Mouse (Mus musculus) C2C12 (cell line): ENCODE data around the gene 1700025B11Rik. TPM values are rescaled to one million over a fixed set of nuclear protein-coding genes. Genes with fewer than 3 reads are reported as not detected.
"Not testable (repeated sequence)": the region's sequence is repeated elsewhere in the genome, so short reads cannot be mapped to it uniquely, and the experiment has no call there.

ENCODE experiments used
- H3K27me3 ChIP-seq: one replicate; pipeline ENCODE4 v1.6.1; 2011; ENCODE audit not compliant: control insufficient read depth, insufficient read depth, insufficient read length
- H3K36me3 ChIP-seq: one replicate; pipeline ENCODE4 v1.6.1; 2011; ENCODE audit not compliant: control insufficient read depth, insufficient read depth
- H3K4me3 ChIP-seq: one replicate; pipeline ENCODE4 v1.5.1; 2011; ENCODE audit warnings: mild to moderate bottlenecking, control low read depth; ENCODE audit not compliant: poor library complexity, insufficient read depth, severe bottlenecking
- H3K79me2 ChIP-seq: one replicate; pipeline ENCODE4 v1.6.1; 2011; ENCODE audit not compliant: control insufficient read depth, insufficient read depth
- H3K79me3 ChIP-seq: one replicate; pipeline ENCODE4 v1.6.1; 2011; ENCODE audit warnings: low read depth, control low read depth
- H3ac ChIP-seq: one replicate; pipeline ENCODE3; 2011; ENCODE audit warnings: low read depth; ENCODE audit not compliant: control insufficient read depth, insufficient read length
- CEBPB ChIP-seq: IDR thresholded peaks from one replicate; pipeline ENCODE4 v1.6.1; 2011; ENCODE audit warnings: low read depth, mild to moderate bottlenecking, control low read depth, moderate library complexity
- CTCF ChIP-seq: IDR thresholded peaks from one replicate; pipeline ENCODE4 v1.5.1; 2011; ENCODE audit not compliant: control insufficient read depth, insufficient read depth, insufficient read length
- FOSL1 ChIP-seq: IDR thresholded peaks from one replicate; pipeline ENCODE4 v1.8.0; 2011; ENCODE audit warnings: mild to moderate bottlenecking, low read length; ENCODE audit not compliant: poor library complexity, insufficient read depth, severe bottlenecking
- MAX ChIP-seq: IDR thresholded peaks from one replicate; pipeline ENCODE4 v1.6.1; 2011; ENCODE audit warnings: mild to moderate bottlenecking, control low read depth
- MYOD1 ChIP-seq: IDR thresholded peaks from one replicate; pipeline ENCODE4 v1.6.1; 2011; ENCODE audit warnings: low read depth; ENCODE audit not compliant: control insufficient read depth, insufficient read length
- MYOG ChIP-seq: IDR thresholded peaks from one replicate; pipeline ENCODE4 v1.6.1; 2011; ENCODE audit not compliant: control insufficient read depth, insufficient read length; ENCODE audit errors: extremely low read depth
- USF1 ChIP-seq: IDR thresholded peaks from one replicate; pipeline ENCODE4 v1.6.1; 2011; ENCODE audit warnings: low read depth, mild to moderate bottlenecking, control low read depth, moderate library complexity
- polyA plus RNA-seq: library from polyadenylated mRNA; unstranded; fragments of >200 nt; fragmentation: generic; extraction: Trizol; gene quantifications from one replicate; pipeline ENCODE4 v1.2.1, GENCODE M21; 2012; ENCODE audit warnings: missing spikeins

The 1700025B11Rik gene
- polyA plus RNA-seq, 1 experiment = not detected

DNA sequence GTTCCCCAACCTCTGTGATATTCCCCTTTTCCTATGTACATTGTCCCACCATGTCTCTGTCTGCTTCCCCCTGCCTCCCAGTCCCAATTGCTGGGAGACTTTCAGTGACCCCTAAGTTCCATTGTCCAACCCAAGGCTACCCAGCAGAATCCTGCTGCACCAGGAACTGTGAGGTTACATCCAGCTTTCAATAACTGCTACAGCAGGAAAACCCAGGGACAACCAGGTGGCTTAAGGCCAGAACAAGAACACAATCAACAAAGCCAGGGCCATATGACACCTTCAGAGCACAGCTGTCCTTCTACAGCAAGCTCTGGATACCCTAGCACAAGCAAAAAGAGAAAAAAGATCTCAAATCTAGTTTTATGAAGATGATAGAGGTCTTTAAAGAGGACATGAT, 27.3 kb upstream of the 1700025B11Rik start:
- TF ChIP-seq MYOG (no peak), CEBPB (no peak), FOSL1 (no peak), CTCF (no peak), MAX (no peak), USF1 (no peak), MYOD1 (no peak)
- Histone ChIP-seq H3K36me3 (peaks cover 6% of the 10 kb centered on the region), H3K79me2 (no peaks in the 10 kb centered on the region), H3K4me3 (no peak overlapping the region), H3K79me3 (no peaks in the 10 kb centered on the region), H3ac (no peak overlapping the region), H3K27me3 (no peaks in the 10 kb centered on the region)

DNA sequence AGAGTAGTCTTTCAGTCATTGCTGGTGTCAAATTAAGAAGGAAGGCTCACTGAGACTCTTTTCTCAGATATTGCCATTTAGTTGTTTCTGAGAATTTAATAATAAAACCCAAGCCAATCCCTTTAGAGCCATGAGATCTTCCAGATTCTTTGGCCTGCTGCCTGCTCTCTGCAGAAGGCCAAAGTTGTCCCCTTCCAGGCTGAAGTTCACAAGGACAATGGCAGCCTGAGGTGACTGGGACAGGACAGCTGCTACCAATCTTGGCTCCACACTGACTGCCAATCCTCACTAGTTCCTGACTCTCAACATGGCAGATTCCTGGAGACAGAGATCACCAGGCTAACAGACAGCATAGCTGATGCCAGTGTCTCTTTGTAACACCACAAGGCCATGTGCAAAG, 25.3 kb upstream of the 1700025B11Rik start:
- Histone ChIP-seq H3K27me3 (no peaks in the 10 kb centered on the region), H3K4me3 (no peak overlapping the region), H3K79me3 (no peaks in the 10 kb centered on the region), H3K79me2 (no peaks in the 10 kb centered on the region), H3ac (no peak overlapping the region), H3K36me3 (peaks cover 6% of the 10 kb centered on the region)
- no peak for TF ChIP-seq FOSL1
- no peak for TF ChIP-seq MYOG
- TF ChIP-seq MYOD1 = no peak
- TF ChIP-seq CEBPB = no peak

DNA sequence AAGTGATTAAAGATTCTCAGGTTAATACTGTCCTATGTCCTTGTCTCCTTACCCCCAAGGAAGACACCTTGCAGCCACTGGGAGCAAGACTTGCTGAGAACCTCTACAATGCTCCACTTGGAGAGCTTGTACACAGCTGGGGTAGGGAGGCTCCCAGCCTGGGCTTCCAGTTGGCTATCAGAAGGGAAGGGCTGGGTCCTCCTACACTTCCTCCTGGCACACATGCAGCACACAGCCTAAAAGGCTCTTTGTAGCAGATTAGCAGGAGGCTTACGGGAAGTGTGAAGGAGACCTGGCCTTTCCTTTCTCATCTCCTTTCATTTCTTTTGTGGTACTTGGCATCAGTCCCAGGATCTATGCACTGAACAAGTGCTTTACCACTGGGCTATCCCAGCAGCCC, 20.0 kb upstream of the 1700025B11Rik start:
- Histone ChIP-seq H3K36me3 (peaks cover 6% of the 10 kb centered on the region), H3ac (no peak overlapping the region), H3K27me3 (peaks cover 3% of the 10 kb centered on the region), H3K79me3 (no peaks in the 10 kb centered on the region), H3K4me3 (no peak overlapping the region), H3K79me2 (no peaks in the 10 kb centered on the region)
- no peak for TF ChIP-seq CTCF

DNA sequence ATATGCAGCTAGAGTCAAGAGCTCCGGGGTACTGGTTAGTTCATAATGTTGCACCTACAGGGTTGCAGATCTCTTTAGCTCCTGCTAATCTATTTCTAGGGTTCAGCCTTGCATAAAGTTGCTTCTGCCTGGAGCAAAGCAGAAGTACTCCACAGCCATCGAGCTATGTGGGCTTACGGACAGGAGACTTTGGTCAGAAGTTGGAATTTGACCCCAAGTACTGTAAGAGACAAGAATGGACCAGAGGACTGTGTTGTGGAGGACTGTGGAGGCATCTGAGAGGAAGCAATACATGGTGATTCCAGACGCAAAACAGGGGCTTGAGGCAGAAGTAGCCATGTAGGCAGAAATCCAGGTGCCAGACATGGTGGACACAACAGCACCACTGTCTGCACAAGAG, 17.6 kb upstream of the 1700025B11Rik start:
- no peaks in the 10 kb centered on the region for H3K79me2 ChIP-seq
- H3ac ChIP-seq = no peak overlapping the region
- H3K79me3 ChIP-seq = no peaks in the 10 kb centered on the region
- no peak overlapping the region for H3K4me3 ChIP-seq
- peaks cover 3% of the 10 kb centered on the region for H3K27me3 ChIP-seq
- H3K36me3 ChIP-seq = no peaks in the 10 kb centered on the region
- no peak for TF ChIP-seq MYOG
- TF ChIP-seq MYOD1 = no peak
- no peak for TF ChIP-seq CEBPB
- TF ChIP-seq FOSL1 = no peak

DNA sequence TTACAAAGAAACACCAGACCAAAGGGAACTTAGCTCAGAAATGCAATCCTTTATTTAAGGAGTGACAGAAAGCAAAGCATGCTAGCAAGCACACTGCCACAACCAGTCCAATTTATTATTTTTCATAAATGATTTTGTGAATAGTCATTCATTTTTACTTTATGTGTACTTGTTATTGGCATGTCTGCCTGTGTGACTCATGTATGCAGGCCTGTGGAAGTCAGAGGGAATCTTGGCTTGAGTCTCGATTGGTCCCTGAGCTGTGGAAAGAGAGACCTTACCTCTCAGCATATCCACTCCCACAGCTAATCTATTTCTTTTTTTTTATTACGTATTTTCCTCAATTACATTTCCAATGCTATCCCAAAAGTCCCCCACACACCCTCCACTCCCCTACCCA, 17.1 kb upstream of the 1700025B11Rik start:
- Histone ChIP-seq H3K4me3 (no peak overlapping the region), H3ac (no peak overlapping the region), H3K79me2 (no peaks in the 10 kb centered on the region), H3K79me3 (no peaks in the 10 kb centered on the region), H3K36me3 (no peaks in the 10 kb centered on the region), H3K27me3 (peaks cover 3% of the 10 kb centered on the region)
- no peak for TF ChIP-seq MAX
- TF ChIP-seq CEBPB = no peak
- no peak for TF ChIP-seq USF1
- no peak for TF ChIP-seq CTCF
- no peak for TF ChIP-seq MYOG
- no peak for TF ChIP-seq FOSL1
- TF ChIP-seq MYOD1 = no peak

DNA sequence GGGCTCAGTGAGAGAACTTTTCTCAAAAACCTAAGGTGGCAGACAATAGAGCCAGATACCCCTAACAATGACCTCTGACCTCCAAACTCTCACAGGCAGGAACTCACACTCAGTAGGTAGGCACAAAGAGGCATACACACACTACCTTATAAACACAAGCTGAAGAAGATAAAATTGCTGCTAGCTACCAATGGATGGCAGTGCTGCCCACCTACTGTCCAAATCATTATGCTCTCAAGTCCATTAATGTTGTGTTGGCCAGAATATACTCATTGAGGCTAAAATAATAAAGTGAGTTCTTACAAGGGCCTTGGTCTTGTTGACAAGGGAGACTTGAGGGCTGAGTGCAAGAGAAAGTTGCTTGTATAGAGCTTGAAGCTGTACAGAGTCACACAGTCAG, 1.5 kb upstream of the 1700025B11Rik start:
- Histone ChIP-seq H3K79me3 (no peaks in the 10 kb centered on the region), H3K4me3 (no peak overlapping the region)
- no peak for TF ChIP-seq CEBPB
- no peak for TF ChIP-seq FOSL1
- no peak for TF ChIP-seq MYOD1
- TF ChIP-seq USF1 = no peak
- TF ChIP-seq CTCF = no peak
- no peak for TF ChIP-seq MAX
- no peak for TF ChIP-seq MYOG

DNA sequence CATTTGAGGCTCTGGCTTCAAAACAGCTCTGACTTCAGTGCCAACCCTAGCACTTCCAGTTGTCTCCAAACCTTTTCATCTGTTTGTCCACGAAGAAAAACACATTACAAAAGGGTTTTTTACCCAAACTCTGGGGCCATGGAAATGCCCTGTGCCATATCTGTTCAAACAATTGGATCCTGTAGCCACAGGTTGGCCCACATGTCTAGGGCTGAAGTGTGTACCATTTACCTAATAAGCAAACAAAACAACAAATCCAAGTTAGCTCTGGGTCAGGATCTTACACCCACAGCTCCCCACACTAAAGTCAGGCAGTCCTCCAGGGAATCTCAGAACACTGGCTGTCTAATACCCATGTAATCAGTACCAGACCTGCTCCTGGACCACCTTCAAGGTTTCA, 22.5 kb downstream of the 1700025B11Rik start:
- not testable (repeated sequence) for H3K79me2 ChIP-seq, H3K36me3 ChIP-seq, H3K4me3 ChIP-seq, H3K27me3 ChIP-seq, H3ac ChIP-seq, H3K79me3 ChIP-seq

More for the DNA sequence above, 1.5 kb upstream of the 1700025B11Rik start:
- no peak overlapping the region for H3ac ChIP-seq
- no peaks in the 10 kb centered on the region for H3K79me2 ChIP-seq
- peaks cover 21% of the 10 kb centered on the region for H3K27me3 ChIP-seq
- no peaks in the 10 kb centered on the region for H3K36me3 ChIP-seq
